Mouse (Mus musculus) ES-Bruce4 (cell line): ENCODE results near the gene Cd93.

Experiments used
- CTCF ChIP-seq: IDR thresholded peaks from one replicate; pipeline ENCODE4 v1.8.1; 2011; ENCODE audit warnings: low read depth, low read length
- EP300 ChIP-seq: IDR thresholded peaks from 2 replicates; pipeline ENCODE4 v1.6.1; 2011; ENCODE audit warnings: low read depth, low read length; ENCODE audit not compliant: insufficient read depth
- POLR2A ChIP-seq: IDR thresholded peaks from one replicate; pipeline ENCODE4 v1.8.1; 2011; ENCODE audit warnings: low read length; ENCODE audit not compliant: insufficient read depth

GRCm38 (mm10) chr2:148404906-148405305 lies 38.5 kb downstream of the Cd93 start:
- no peak for TF ChIP-seq CTCF
- TF ChIP-seq POLR2A: no peak
- no peak for TF ChIP-seq EP300
